In the genomic region with DNA sequence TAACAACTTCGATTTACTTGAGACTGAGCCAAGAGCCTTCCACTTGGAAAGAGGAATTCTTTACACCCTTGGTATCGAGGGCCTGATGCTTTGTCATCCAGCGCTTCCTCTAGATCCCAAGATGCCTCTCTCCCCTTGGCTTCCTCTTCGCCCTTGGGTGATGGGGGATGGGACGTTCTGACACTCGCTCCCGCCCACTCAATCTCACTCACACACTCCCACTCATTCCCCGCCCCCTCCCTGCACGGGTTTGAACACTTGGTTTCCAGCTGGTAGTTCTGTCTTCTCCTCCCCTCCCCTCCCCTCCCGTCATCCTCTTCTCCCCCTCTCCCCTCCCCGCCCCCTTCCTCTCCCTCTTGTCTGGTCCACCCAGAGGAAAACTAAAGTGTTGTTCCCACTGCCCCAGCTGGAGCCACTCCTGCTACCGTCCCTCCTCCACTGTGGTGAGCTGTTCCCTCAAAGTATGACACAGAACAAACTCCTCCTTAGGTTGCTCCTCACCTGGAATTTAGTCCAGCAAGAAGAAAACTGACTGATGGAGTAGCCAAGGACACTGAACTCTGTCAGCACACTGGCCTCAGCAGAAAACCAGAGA, we compare ENCODE assay signal across 14 mouse cellular contexts. TPM values are rescaled to one million over a fixed set of nuclear protein-coding genes. Genes with fewer than 3 reads are reported as not detected.
DNase-seq lines count a peak whose midpoint lies in the region; ATAC-seq and TF ChIP-seq lines count a peak whose summit lies in the region.
"Had no signal": no experiment of that assay in that cellular context is flagged by ENCODE, and none has a peak within 500 bp of the region (broad histone marks: within the 10 kb centered on the region; RNA-seq: fewer than 3 reads in every experiment).

No protein-coding gene starts in this region.

- no peak for DNase-seq in hindbrain, embryonic 10.5 days (ENCODE audit: low spot score)
- no peak for DNase-seq in hindbrain, postnatal 0 days (ENCODE audit: low spot score)
- peak; percentile 91 for DNase-seq in ES-CJ7 (ENCODE audit: low read depth, low spot score)
- peak; percentile 47 for DNase-seq in WW6 (ENCODE audit: low read depth, low spot score)
- no peak for DNase-seq in thymus, postnatal 14 days
- DNase-seq in gastrocnemius, postnatal 36 days, result no peak
- DNase-seq: cerebellum, postnatal 36 days; thymus, postnatal 36 days had no signal

- no peak for ATAC-seq in hindbrain, postnatal 0 days
- ATAC-seq in liver, embryonic 12.5 days, result peak; percentile 62
- ATAC-seq: intestine, postnatal 0 days; lung, postnatal 0 days; midbrain, embryonic 16.5 days had no signal

- 40% methylated on average over 12 of the region's 12 CpGs for WGBS in hindbrain, embryonic 10.5 days
- WGBS in hindbrain, postnatal 0 days, result 46% methylated on average over 11 of the region's 12 CpGs
- 20% methylated on average over 12 of the region's 12 CpGs for WGBS in liver, embryonic 12.5 days (ENCODE audit: insufficient replicate concordance)

- peak overlapping the region; percentile 47; the same call in 1 of the 2 replicates for H3K27ac ChIP-seq in hindbrain, embryonic 10.5 days
- H3K27ac ChIP-seq in hindbrain, postnatal 0 days, result no peak overlapping the region
- peak overlapping the region; percentile 97 for H3K27ac ChIP-seq in liver, embryonic 12.5 days
- H3K27ac ChIP-seq: heart, embryonic 15.5 days had no signal

- no peaks in the 10 kb centered on the region for H3K27me3 ChIP-seq in hindbrain, embryonic 10.5 days (ENCODE audit: insufficient read depth, poor library complexity, severe bottlenecking)
- H3K27me3 ChIP-seq in hindbrain, postnatal 0 days (ENCODE audit: insufficient read depth, low read length), result no peaks in the 10 kb centered on the region
- H3K27me3 ChIP-seq in liver, embryonic 12.5 days (replicated peaks), result peaks cover 8% of the 10 kb centered on the region; the same call in 1 of the 2 replicates
- H3K27me3 ChIP-seq: heart, embryonic 15.5 days had no signal

- no peaks in the 10 kb centered on the region for H3K9me3 ChIP-seq in hindbrain, embryonic 10.5 days
- H3K9me3 ChIP-seq in hindbrain, postnatal 0 days (ENCODE audit: low read length), result no peaks in the 10 kb centered on the region
- no peaks in the 10 kb centered on the region for H3K9me3 ChIP-seq in liver, embryonic 12.5 days (replicated peaks)
- H3K9me3 ChIP-seq: heart, embryonic 15.5 days had no signal

- peaks cover 7% of the 10 kb centered on the region for H3K4me1 ChIP-seq in hindbrain, embryonic 10.5 days (replicated peaks)
- H3K4me1 ChIP-seq in hindbrain, postnatal 0 days (ENCODE audit: insufficient read depth, low read length), result no peaks in the 10 kb centered on the region
- H3K4me1 ChIP-seq in liver, embryonic 12.5 days, result peaks cover 88% of the 10 kb centered on the region
- H3K4me1 ChIP-seq: heart, embryonic 15.5 days had no signal

- no peaks in the 10 kb centered on the region for H3K36me3 ChIP-seq in hindbrain, embryonic 10.5 days
- H3K36me3 ChIP-seq in hindbrain, postnatal 0 days (ENCODE audit: insufficient read depth, low read length), result no peaks in the 10 kb centered on the region
- no peaks in the 10 kb centered on the region for H3K36me3 ChIP-seq in liver, embryonic 12.5 days
- H3K36me3 ChIP-seq: heart, embryonic 15.5 days had no signal

- intact Hi-C loops in gastrocnemius, postnatal 36 days (cut with DNase I), result no loop called here

- H3K9ac ChIP-seq in hindbrain, postnatal 0 days (replicated peaks; ENCODE audit: low read length), result no peak overlapping the region
- peak overlapping the region; percentile 65 for H3K9ac ChIP-seq in liver, embryonic 12.5 days
- H3K9ac ChIP-seq: heart, embryonic 15.5 days had no signal

- H3K4me3 ChIP-seq in hindbrain, embryonic 10.5 days, result no peak overlapping the region
- no peak overlapping the region for H3K4me3 ChIP-seq in hindbrain, postnatal 0 days (ENCODE audit: low read length)
- H3K4me3 ChIP-seq in liver, embryonic 12.5 days, result 0 out of 2 replicates have a peak overlapping the region, but pooled peaks have one; percentile 1
- H3K4me3 ChIP-seq: heart, embryonic 15.5 days had no signal

- no peak for TF ChIP-seq CTCF in hindbrain, postnatal 0 days (IDR thresholded peaks at IDR 0.05; ENCODE audit: low read depth)

- H3K4me2 ChIP-seq in hindbrain, postnatal 0 days (ENCODE audit: low read depth, low read length), result no peak overlapping the region
- H3K4me2 ChIP-seq in liver, embryonic 12.5 days, result peak overlapping the region; percentile 51
- H3K4me2 ChIP-seq: heart, embryonic 15.5 days had no signal

RNA-seq across cellular contexts. Expression of a gene that starts 9.3 kb away (rescaled TPM):
- not detected in 2 replicates for polyA plus RNA-seq in hindbrain, embryonic 10.5 days (2016; fragmentation: Nextera tagmentation; extraction: Ambion mirVana)
- 0.31 TPM in 1 of 2 replicates, not detected in the other for total RNA-seq in hindbrain, postnatal 0 days (2014; rRNA removed)
- 0.30 and 0.38 TPM in 2 replicates for polyA plus RNA-seq in hindbrain, postnatal 0 days (2015; fragmentation: Nextera tagmentation; extraction: Ambion mirVana)
- 0.05 and 0.12 TPM in 2 replicates for polyA plus RNA-seq in liver, embryonic 12.5 days (2016; fragmentation: Nextera tagmentation; extraction: Ambion mirVana)
- not detected for total RNA-seq in gastrocnemius, postnatal 36 days (2021)
- polyA plus RNA-seq: heart, embryonic 15.5 days; intestine, postnatal 0 days; lung, postnatal 0 days; spleen, adult 2 months had no signal

Comparison
In these comparisons a context has a peak if more than half of its experiments do, and no peak if none do; other contexts are left out.
1. DNase-seq: peak in ES-CJ7 (single experiment) and WW6 (single experiment); none in hindbrain, embryonic 10.5 days (single experiment), hindbrain, postnatal 0 days (single experiment), thymus, postnatal 14 days (single experiment) and gastrocnemius, postnatal 36 days (0 of 2).